Mouse (Mus musculus) lung, postnatal 0 days (tissue): ENCODE results near the gene Ncf1.

Experiments used
- CTCF ChIP-seq: IDR thresholded peaks from 2 replicates; pipeline ENCODE4 v1.5.1; 2016; ENCODE audit warnings: antibody characterized with exemption, mild to moderate bottlenecking
- EP300 ChIP-seq: IDR thresholded peaks from 2 replicates; pipeline ENCODE4 v1.6.1; 2016; ENCODE audit warnings: antibody characterized with exemption, mild to moderate bottlenecking, control low read depth

GRCm38 (mm10) chr5:134225110-134225901, 4.1 kb downstream of the Ncf1 start:
- TF ChIP-seq CTCF = no peak
- no peak for TF ChIP-seq EP300
